Mouse (Mus musculus): ENCODE results near the gene Tnik. TPM values are rescaled to one million over a fixed set of nuclear protein-coding genes. Genes with fewer than 3 reads are reported as not detected.

Gene Tnik
- 84.3 and 114 TPM in 2 replicates for polyA plus RNA-seq (2014; fragmentation: Nextera tagmentation; extraction: Ambion mirVana)

DNA sequence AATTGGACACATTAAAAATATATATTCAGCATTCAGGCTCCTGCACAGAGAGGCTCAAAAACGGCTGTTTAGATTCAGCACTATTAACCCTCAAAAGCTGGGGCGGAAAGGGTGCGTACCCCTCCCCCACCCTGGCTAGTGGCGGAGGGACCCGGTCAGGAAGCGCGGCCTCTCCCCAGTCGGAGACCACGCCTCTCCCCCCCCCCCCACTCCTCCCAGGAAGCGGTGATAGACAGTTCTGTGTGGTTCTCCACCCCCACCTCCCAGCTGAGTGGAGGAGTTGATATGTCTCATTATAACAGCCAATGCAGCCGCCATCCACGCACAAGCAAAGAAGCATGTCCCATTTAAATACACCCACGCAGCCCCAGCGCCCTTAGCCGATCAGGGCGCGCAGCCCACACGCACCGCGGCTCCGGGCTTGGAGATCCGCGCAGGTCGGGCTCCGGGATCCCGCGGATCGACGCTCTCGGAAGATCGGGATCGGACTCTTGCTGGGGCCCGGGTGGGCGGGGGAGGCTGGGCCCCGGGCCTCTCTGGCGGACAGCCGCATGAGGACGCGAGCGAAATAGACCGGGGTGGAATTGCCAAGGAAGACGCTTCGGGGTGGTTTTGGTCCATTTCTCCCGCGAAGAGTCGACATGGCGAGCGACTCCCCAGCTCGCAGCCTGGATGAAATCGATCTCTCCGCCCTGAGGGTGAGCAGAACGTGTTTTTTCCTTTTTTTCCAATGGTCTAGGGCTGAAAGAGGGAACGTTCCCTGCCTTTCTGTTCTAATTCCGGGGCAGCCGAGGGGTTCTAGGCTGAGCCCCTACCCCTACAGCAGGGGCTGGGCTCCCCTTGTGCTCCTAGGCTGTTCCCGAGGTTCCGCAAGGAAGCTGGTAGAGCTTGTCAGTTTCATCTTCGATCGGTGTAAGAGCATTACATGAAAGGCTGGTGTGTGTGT lies at the start of gene Tnik:
TSS of gene Tnik (plus strand) at position 213 of the 946 bp plus-strand sequence.
- H3K9ac ChIP-seq (replicated peaks; ENCODE audit: low read length), result peak within 1 kb of the TSS; percentile 95
- DNase-seq (peak; percentile 92), ATAC-seq (ENCODE audit: low FRiP score, low TSS enrichment) (peak; percentile 91)
- H3K27me3 ChIP-seq (ENCODE audit: control insufficient read depth, insufficient read depth, low read length), result no peaks in the 10 kb centered on the region
- H3K4me2 ChIP-seq (ENCODE audit: low read length), result peak within 1 kb of the TSS; percentile 70
- H3K9me3 ChIP-seq (ENCODE audit: control insufficient read depth, low read length), result no peaks in the 10 kb centered on the region
- WGBS, result under 1% methylated on average over 59 of the region's 59 CpGs
- peaks cover 28% of the 10 kb centered on the region for H3K4me1 ChIP-seq (ENCODE audit: control insufficient read depth, insufficient read depth, low read length)
- peak within 1 kb of the TSS; percentile 83 for H3K4me3 ChIP-seq (replicated peaks; ENCODE audit: low read depth, low read length)
- no peaks in the 10 kb centered on the region for H3K36me3 ChIP-seq (ENCODE audit: control insufficient read depth, insufficient read depth, low read length)
- H3K27ac ChIP-seq (replicated peaks; ENCODE audit: low read depth, low read length), result peak within 1 kb of the TSS; percentile 95

- Histone ChIP-seq H3K9me3 (ENCODE audit: control insufficient read depth, low read length) (no peaks in the 10 kb centered on the region), H3K4me2 (ENCODE audit: low read length) (no peak overlapping the region), H3K27me3 (ENCODE audit: control insufficient read depth, insufficient read depth, low read length) (no peaks in the 10 kb centered on the region), H3K4me3 (replicated peaks; ENCODE audit: low read depth, low read length) (no peak overlapping the region), H3K4me1 (ENCODE audit: control insufficient read depth, insufficient read depth, low read length) (no peaks in the 10 kb centered on the region), H3K27ac (replicated peaks; ENCODE audit: low read depth, low read length) (no peak overlapping the region), H3K9ac (replicated peaks; ENCODE audit: low read length) (no peak overlapping the region), H3K36me3 (ENCODE audit: control insufficient read depth, insufficient read depth, low read length) (no peaks in the 10 kb centered on the region)
- DNase-seq (no peak), ATAC-seq (ENCODE audit: low FRiP score, low TSS enrichment) (no peak)
- 89% methylated on average over 7 of the region's 7 CpGs for WGBS
These were observed 48.1 kb upstream of the Tnik start for GRCm38 (mm10) chr3:28214886-28215311.

DNA sequence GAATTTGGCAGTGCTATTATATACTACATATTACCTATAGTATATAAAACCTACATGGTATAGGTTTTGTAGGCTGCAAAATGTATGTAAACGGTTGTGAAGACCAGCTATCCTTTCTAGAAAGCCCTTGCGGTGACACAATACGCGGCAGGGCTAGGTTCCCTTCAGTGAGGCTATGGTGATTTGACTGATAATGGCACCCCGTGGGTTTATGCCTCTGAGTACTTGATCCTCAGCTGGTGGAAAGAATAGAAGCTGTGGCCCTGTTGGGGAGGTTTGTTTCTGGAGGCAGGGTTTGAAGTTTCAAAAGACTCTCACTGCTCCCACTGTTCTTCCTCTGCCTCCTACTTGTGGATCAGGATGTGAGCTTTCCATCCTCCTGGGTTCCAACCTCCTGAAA lies 46.0 kb upstream of the Tnik start:
- H3K4me2 ChIP-seq (ENCODE audit: low read length), result no peak overlapping the region
- H3K27ac ChIP-seq (replicated peaks; ENCODE audit: low read depth, low read length), result no peak overlapping the region
- no peak overlapping the region for H3K4me3 ChIP-seq (replicated peaks; ENCODE audit: low read depth, low read length)
- ATAC-seq (ENCODE audit: low FRiP score, low TSS enrichment), result no peak
- no peaks in the 10 kb centered on the region for H3K4me1 ChIP-seq (ENCODE audit: control insufficient read depth, insufficient read depth, low read length)
- no peak for DNase-seq
- H3K27me3 ChIP-seq (ENCODE audit: control insufficient read depth, insufficient read depth, low read length), result no peaks in the 10 kb centered on the region
- H3K9me3 ChIP-seq (ENCODE audit: control insufficient read depth, low read length), result no peaks in the 10 kb centered on the region
- no peaks in the 10 kb centered on the region for H3K36me3 ChIP-seq (ENCODE audit: control insufficient read depth, insufficient read depth, low read length)
- no peak overlapping the region for H3K9ac ChIP-seq (replicated peaks; ENCODE audit: low read length)
- WGBS, result 11% methylated on average over 5 of the region's 5 CpGs

DNA sequence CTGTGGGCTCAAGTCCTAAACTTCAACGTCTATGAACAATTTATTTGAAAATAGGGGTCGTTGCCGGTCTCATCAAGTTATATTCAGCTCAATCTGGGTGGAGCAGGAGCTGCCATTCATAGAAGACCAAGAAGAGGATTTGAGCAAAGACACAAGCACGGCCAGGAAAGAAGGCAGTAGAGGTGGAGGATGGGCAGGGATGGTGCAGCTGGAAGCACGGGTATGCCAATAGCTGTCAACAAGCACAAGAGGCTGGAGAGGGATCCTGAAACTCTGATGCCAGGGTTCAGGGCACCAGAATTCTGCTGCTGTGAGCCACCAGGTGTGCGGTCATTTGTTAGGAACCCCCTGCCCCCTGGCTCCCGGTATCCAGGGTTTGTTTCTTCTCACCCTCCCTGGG lies 43.5 kb upstream of the Tnik start:
- DNase-seq, result no peak
- peaks cover 6% of the 10 kb centered on the region; the same call in 1 of the 2 replicates for H3K4me1 ChIP-seq (ENCODE audit: control insufficient read depth, insufficient read depth, low read length)
- 90% methylated on average over 7 of the region's 7 CpGs for WGBS

GRCm38 (mm10) chr3:28219964-28220363 lies 43.0 kb upstream of the Tnik start:
- ATAC-seq (ENCODE audit: low FRiP score, low TSS enrichment), result no peak
- WGBS, result 89% methylated on average over 3 of the region's 3 CpGs

More for the DNA sequence above, 43.5 kb upstream of the Tnik start:
- no peaks in the 10 kb centered on the region for H3K9me3 ChIP-seq (ENCODE audit: control insufficient read depth, low read length)
- H3K27ac ChIP-seq (replicated peaks; ENCODE audit: low read depth, low read length), result no peak overlapping the region
- no peak overlapping the region for H3K4me3 ChIP-seq (replicated peaks; ENCODE audit: low read depth, low read length)
- H3K36me3 ChIP-seq (ENCODE audit: control insufficient read depth, insufficient read depth, low read length), result no peaks in the 10 kb centered on the region
- no peak overlapping the region for H3K9ac ChIP-seq (replicated peaks; ENCODE audit: low read length)
- no peaks in the 10 kb centered on the region for H3K27me3 ChIP-seq (ENCODE audit: control insufficient read depth, insufficient read depth, low read length)
- no peak overlapping the region for H3K4me2 ChIP-seq (ENCODE audit: low read length)
- no peak for ATAC-seq (ENCODE audit: low FRiP score, low TSS enrichment)

GRCm38 (mm10) chr3:28224437-28225356 lies 38.3 kb upstream of the Tnik start:
- Histone ChIP-seq H3K27me3 (ENCODE audit: control insufficient read depth, insufficient read depth, low read length) (no peaks in the 10 kb centered on the region), H3K4me2 (ENCODE audit: low read length) (no peak overlapping the region), H3K36me3 (ENCODE audit: control insufficient read depth, insufficient read depth, low read length) (no peaks in the 10 kb centered on the region), H3K27ac (replicated peaks; ENCODE audit: low read depth, low read length) (0 out of 2 replicates have a peak overlapping the region, but pooled peaks have one; percentile 37), H3K9me3 (ENCODE audit: control insufficient read depth, low read length) (no peaks in the 10 kb centered on the region), H3K4me3 (replicated peaks; ENCODE audit: low read depth, low read length) (no peak overlapping the region), H3K4me1 (ENCODE audit: control insufficient read depth, insufficient read depth, low read length) (peaks cover 10% of the 10 kb centered on the region; the same call in 1 of the 2 replicates), H3K9ac (replicated peaks; ENCODE audit: low read length) (no peak overlapping the region)
- ATAC-seq (ENCODE audit: low FRiP score, low TSS enrichment) (no peak; the same call in 1 of the 2 replicates), DNase-seq (peak; percentile 61)
- 25% methylated on average over 15 of the region's 15 CpGs for WGBS

More at GRCm38 (mm10) chr3:28219964-28220363, 43.0 kb upstream of the Tnik start:
- no peak overlapping the region for H3K4me2 ChIP-seq (ENCODE audit: low read length)
- H3K27ac ChIP-seq (replicated peaks; ENCODE audit: low read depth, low read length), result no peak overlapping the region
- H3K4me1 ChIP-seq (ENCODE audit: control insufficient read depth, insufficient read depth, low read length), result peaks cover 9% of the 10 kb centered on the region; the same call in 1 of the 2 replicates
- no peak overlapping the region for H3K9ac ChIP-seq (replicated peaks; ENCODE audit: low read length)
- DNase-seq, result no peak
- no peaks in the 10 kb centered on the region for H3K27me3 ChIP-seq (ENCODE audit: control insufficient read depth, insufficient read depth, low read length)
- H3K36me3 ChIP-seq (ENCODE audit: control insufficient read depth, insufficient read depth, low read length), result no peaks in the 10 kb centered on the region
- no peak overlapping the region for H3K4me3 ChIP-seq (replicated peaks; ENCODE audit: low read depth, low read length)
- no peaks in the 10 kb centered on the region for H3K9me3 ChIP-seq (ENCODE audit: control insufficient read depth, low read length)

GRCm38 (mm10) chr3:28225357-28225905 lies 37.6 kb upstream of the Tnik start:
- no peak for DNase-seq
- no peaks in the 10 kb centered on the region for H3K36me3 ChIP-seq (ENCODE audit: control insufficient read depth, insufficient read depth, low read length)
- ATAC-seq (ENCODE audit: low FRiP score, low TSS enrichment), result no peak
- no peaks in the 10 kb centered on the region for H3K27me3 ChIP-seq (ENCODE audit: control insufficient read depth, insufficient read depth, low read length)
- H3K27ac ChIP-seq (replicated peaks; ENCODE audit: low read depth, low read length), result 0 out of 2 replicates have a peak overlapping the region, but pooled peaks have one; percentile 37
- no peak overlapping the region for H3K4me2 ChIP-seq (ENCODE audit: low read length)
- H3K9me3 ChIP-seq (ENCODE audit: control insufficient read depth, low read length), result no peaks in the 10 kb centered on the region
- no peak overlapping the region for H3K9ac ChIP-seq (replicated peaks; ENCODE audit: low read length)
- no peak overlapping the region for H3K4me3 ChIP-seq (replicated peaks; ENCODE audit: low read depth, low read length)
- 73% methylated on average over 9 of the region's 9 CpGs for WGBS
- peaks cover 10% of the 10 kb centered on the region; the same call in 1 of the 2 replicates for H3K4me1 ChIP-seq (ENCODE audit: control insufficient read depth, insufficient read depth, low read length)

GRCm38 (mm10) chr3:28226181-28226580 lies 36.8 kb upstream of the Tnik start:
- DNase-seq, result no peak
- no peak overlapping the region for H3K27ac ChIP-seq (replicated peaks; ENCODE audit: low read depth, low read length)
- H3K9ac ChIP-seq (replicated peaks; ENCODE audit: low read length), result no peak overlapping the region
- H3K27me3 ChIP-seq (ENCODE audit: control insufficient read depth, insufficient read depth, low read length), result no peaks in the 10 kb centered on the region
- H3K4me2 ChIP-seq (ENCODE audit: low read length), result no peak overlapping the region
- 92% methylated on average over 19 of the region's 19 CpGs for WGBS
- no peaks in the 10 kb centered on the region for H3K36me3 ChIP-seq (ENCODE audit: control insufficient read depth, insufficient read depth, low read length)
- H3K4me3 ChIP-seq (replicated peaks; ENCODE audit: low read depth, low read length), result no peak overlapping the region
- peaks cover 10% of the 10 kb centered on the region; the same call in 1 of the 2 replicates for H3K4me1 ChIP-seq (ENCODE audit: control insufficient read depth, insufficient read depth, low read length)
- ATAC-seq (ENCODE audit: low FRiP score, low TSS enrichment), result no peak
- no peaks in the 10 kb centered on the region for H3K9me3 ChIP-seq (ENCODE audit: control insufficient read depth, low read length)
